Comparison of ENCODE assay signal across 12 mouse cellular contexts in the genomic region with DNA sequence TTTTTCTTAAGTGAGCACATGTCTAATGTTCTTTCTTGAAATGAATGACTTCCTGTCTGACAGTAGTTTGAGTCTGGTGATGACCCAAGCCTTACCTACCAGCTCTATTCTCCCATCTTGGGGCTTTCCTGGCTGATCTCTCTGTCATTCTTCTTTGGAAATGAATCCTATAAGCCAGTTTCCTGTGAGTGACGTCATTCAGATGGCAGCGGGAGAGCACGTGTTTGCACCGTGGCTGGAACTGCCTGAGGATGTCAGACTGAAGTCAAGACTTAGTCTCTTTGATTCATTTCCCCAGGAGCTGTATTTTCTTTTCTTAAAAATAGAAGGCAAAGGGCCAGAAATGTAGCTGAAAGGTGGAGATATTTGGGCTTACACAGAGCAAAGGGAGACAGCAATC. TPM values are rescaled to one million over a fixed set of nuclear protein-coding genes. Genes with fewer than 3 reads are reported as not detected.
DNase-seq lines count a peak whose midpoint lies in the region; ATAC-seq lines count a peak whose summit lies in the region.
"Had no signal": no experiment of that assay in that cellular context is flagged by ENCODE, and none has a peak within 500 bp of the region (broad histone marks: within the 10 kb centered on the region; RNA-seq: fewer than 3 reads in every experiment).

No protein-coding gene starts in this region.

- DNase-seq in adrenal gland, adult 8-10 months = peak; percentile 31
- DNase-seq in adrenal gland, adult 18-20 months (ENCODE audit: low spot score in 2 of 2) = no peak
- no peak for DNase-seq in lung, adult 18-20 months
- DNase-seq in heart, postnatal 10 days = peak; percentile 23 to 34
- DNase-seq in testis, postnatal 10 days (ENCODE audit: low spot score) = no peak
- DNase-seq: B cell, adult 2 months; cerebellum, adult 9-11 months had no signal

- 46% methylated on average over 4 of the region's 4 CpGs for WGBS in lung, embryonic 16.5 days
- WGBS in stomach, embryonic 16.5 days = 39% methylated on average over 4 of the region's 4 CpGs

- H3K27ac ChIP-seq in lung, embryonic 16.5 days (ENCODE audit: low read length) = peak overlapping the region; percentile 7; the same call in 1 of the 2 replicates
- H3K27ac ChIP-seq in stomach, embryonic 16.5 days (ENCODE audit: low read length) = 0 out of 2 replicates have a peak overlapping the region, but pooled peaks have one; percentile 1

- no peak overlapping the region for H3K4me2 ChIP-seq in lung, embryonic 16.5 days (ENCODE audit: low read depth, low read length)
- H3K4me2 ChIP-seq in stomach, embryonic 16.5 days (ENCODE audit: low read depth, low read length) = no peak overlapping the region

- no peak overlapping the region for H3K9ac ChIP-seq in lung, embryonic 16.5 days (ENCODE audit: low read length)
- no peak overlapping the region for H3K9ac ChIP-seq in stomach, embryonic 16.5 days (ENCODE audit: low read length)

- H3K27me3 ChIP-seq in lung, embryonic 16.5 days (ENCODE audit: control insufficient read depth, insufficient read depth, low read depth, low read length) = no peaks in the 10 kb centered on the region
- no peaks in the 10 kb centered on the region for H3K27me3 ChIP-seq in stomach, embryonic 16.5 days (ENCODE audit: control insufficient read depth, insufficient read depth, low read length)

- H3K4me3 ChIP-seq in lung, embryonic 16.5 days (ENCODE audit: low read length) = no peak overlapping the region
- no peak overlapping the region for H3K4me3 ChIP-seq in stomach, embryonic 16.5 days (replicated peaks; ENCODE audit: low read length)
- H3K4me3 ChIP-seq: erythroblast, embryonic 14.5 days had no signal

- no peaks in the 10 kb centered on the region for H3K9me3 ChIP-seq in lung, embryonic 16.5 days (ENCODE audit: control insufficient read depth, low read length)
- no peaks in the 10 kb centered on the region for H3K9me3 ChIP-seq in stomach, embryonic 16.5 days (replicated peaks; ENCODE audit: control insufficient read depth, low read length)

- no peaks in the 10 kb centered on the region for H3K36me3 ChIP-seq in lung, embryonic 16.5 days (ENCODE audit: control insufficient read depth, insufficient read depth, low read length)
- H3K36me3 ChIP-seq in stomach, embryonic 16.5 days (ENCODE audit: control insufficient read depth, insufficient read depth, low read length) = no peaks in the 10 kb centered on the region

- intact Hi-C loops in heart, postnatal 10 days (cut with DNase I) = loop anchor here (2.0 kb wide), 1 partner anchor 54 kb away; no protein-coding TSS in a partner anchor

- H3K4me1 ChIP-seq in lung, embryonic 16.5 days (replicated peaks; ENCODE audit: control insufficient read depth, insufficient read depth, low read length) = peaks cover 9% of the 10 kb centered on the region
- peaks cover 15% of the 10 kb centered on the region for H3K4me1 ChIP-seq in stomach, embryonic 16.5 days (ENCODE audit: control insufficient read depth, insufficient read depth, low read length)

- peak; percentile 62 for ATAC-seq in lung, embryonic 16.5 days (ENCODE audit: low read depth)
- ATAC-seq in stomach, embryonic 16.5 days (ENCODE audit: insufficient read depth, low FRiP score) = no peak
- ATAC-seq in granulocyte monocyte progenitor cell, adult 5-6 weeks (replicated peaks; ENCODE audit: poor library complexity, severe bottlenecking) = no peak
- ATAC-seq: intestine, embryonic 16.5 days had no signal

RNA-seq across cellular contexts. Expression of a gene that starts 42.3 kb away (rescaled TPM):
- 10 to 100 TPM; 15.1 to 22.2 (median 19.4) TPM for total RNA-seq in adrenal gland, adult 8-10 months (2022)
- total RNA-seq in adrenal gland, adult 18-20 months (2021) = 10 to 100 TPM; 16.7 to 17.8 TPM
- 20.8 TPM in 2 replicates for polyA plus RNA-seq in lung, embryonic 16.5 days (2015; fragmentation: Nextera tagmentation; extraction: Ambion mirVana)
- total RNA-seq in heart, postnatal 10 days (2021) = 1 to 10 TPM; 9.0 to 9.7 TPM
- 17.0 and 18.3 TPM in 2 replicates for polyA plus RNA-seq in stomach, embryonic 16.5 days (2015; fragmentation: Nextera tagmentation; extraction: Ambion mirVana)
- total RNA-seq in granulocyte monocyte progenitor cell, adult 5-6 weeks (2014; fragmentation: Nextera tagmentation) = 22.2 and 30.4 TPM in 2 replicates
- total RNA-seq in granulocyte monocyte progenitor cell, adult 5-6 weeks (2017) = 12.7 and 14.9 TPM in 2 replicates

Comparison
In these comparisons a context has a peak if more than half of its experiments do, and no peak if none do; other contexts are left out.
1. DNase-seq: peak in adrenal gland, adult 8-10 months (single experiment) and heart, postnatal 10 days (2 of 2); none in adrenal gland, adult 18-20 months (0 of 2), lung, adult 18-20 months (0 of 2) and testis, postnatal 10 days (single experiment).